19 mouse cellular contexts compared by ENCODE assay signal in the genomic region with DNA sequence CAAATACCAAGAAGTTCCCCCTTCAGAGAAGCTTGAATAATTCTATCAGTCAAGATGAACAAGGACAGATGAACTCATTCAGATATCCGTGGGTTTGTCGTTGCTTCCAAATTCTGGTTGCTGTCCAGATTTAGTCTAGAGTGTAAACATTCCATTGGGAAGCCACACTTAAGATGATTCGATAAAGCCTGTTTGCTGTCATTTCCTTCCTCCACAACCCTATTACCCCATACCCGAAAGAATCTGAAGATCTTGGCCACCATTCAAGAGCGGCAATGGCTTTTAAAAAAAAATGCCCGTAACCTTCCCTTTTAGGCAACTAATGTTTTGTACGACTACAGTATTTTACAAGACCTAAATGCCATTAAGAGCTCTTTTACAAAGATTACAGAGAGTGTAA. TPM values are rescaled to one million over a fixed set of nuclear protein-coding genes. Genes with fewer than 3 reads are reported as not detected.
A peak's percentile ranks its signal among the peaks of the same experiment; 100 is the strongest.
DNase-seq lines count a peak whose midpoint lies in the region; ATAC-seq and TF ChIP-seq lines count a peak whose summit lies in the region.
"Had no signal": no experiment of that assay in that cellular context is flagged by ENCODE, and none has a peak within 500 bp of the region (broad histone marks: within the 10 kb centered on the region; RNA-seq: fewer than 3 reads in every experiment).

No protein-coding gene starts in this region.

- 42% methylated on average over 7 of the region's 7 CpGs for WGBS in limb, embryonic 14.5 days
- WGBS in limb, embryonic 10.5 days = 91% methylated on average over 7 of the region's 7 CpGs
- WGBS in hindbrain, postnatal 0 days = 67% methylated on average over 7 of the region's 7 CpGs

- TF ChIP-seq CTCF in hindbrain, postnatal 0 days (IDR thresholded peaks at IDR 0.05; ENCODE audit: low read depth) = no peak

- H3K4me3 ChIP-seq in limb, embryonic 14.5 days (replicated peaks; ENCODE audit: low read length) = no peak overlapping the region
- H3K4me3 ChIP-seq in limb, embryonic 10.5 days = no peak overlapping the region
- no peak overlapping the region for H3K4me3 ChIP-seq in hindbrain, postnatal 0 days (ENCODE audit: low read length)
- H3K4me3 ChIP-seq: gastrocnemius, adult 2 months; heart, embryonic 12.5 days; limb, embryonic 12.5 days; midbrain, embryonic 12.5 days had no signal

- no peak for TF ChIP-seq POLR2A in limb, embryonic 14.5 days (IDR thresholded peaks at IDR 0.05; ENCODE audit: borderline replicate concordance, extremely low read depth, insufficient read depth, insufficient read length)

- H3K36me3 ChIP-seq in limb, embryonic 14.5 days (ENCODE audit: control insufficient read depth, insufficient read depth, low read length) = no peaks in the 10 kb centered on the region
- no peaks in the 10 kb centered on the region for H3K36me3 ChIP-seq in limb, embryonic 10.5 days
- H3K36me3 ChIP-seq in hindbrain, postnatal 0 days (ENCODE audit: insufficient read depth, low read length) = no peaks in the 10 kb centered on the region
- H3K36me3 ChIP-seq: heart, embryonic 12.5 days; limb, embryonic 12.5 days; midbrain, embryonic 12.5 days had no signal

- H3K27me3 ChIP-seq in limb, embryonic 14.5 days (ENCODE audit: control insufficient read depth, insufficient read depth, low read length) = no peaks in the 10 kb centered on the region
- no peaks in the 10 kb centered on the region for H3K27me3 ChIP-seq in limb, embryonic 10.5 days (ENCODE audit: low read depth, poor library complexity, severe bottlenecking)
- H3K27me3 ChIP-seq in hindbrain, postnatal 0 days (ENCODE audit: insufficient read depth, low read length) = no peaks in the 10 kb centered on the region
- H3K27me3 ChIP-seq: heart, embryonic 12.5 days; limb, embryonic 12.5 days; midbrain, embryonic 12.5 days had no signal

- no peak overlapping the region for H3K4me2 ChIP-seq in limb, embryonic 14.5 days (replicated peaks; ENCODE audit: low read depth, low read length, severe bottlenecking)
- no peak overlapping the region for H3K4me2 ChIP-seq in hindbrain, postnatal 0 days (ENCODE audit: low read depth, low read length)
- H3K4me2 ChIP-seq: heart, embryonic 12.5 days; limb, embryonic 12.5 days; midbrain, embryonic 12.5 days had no signal

- no peaks in the 10 kb centered on the region for H3K9me3 ChIP-seq in limb, embryonic 14.5 days (ENCODE audit: control insufficient read depth, low read length)
- no peaks in the 10 kb centered on the region for H3K9me3 ChIP-seq in limb, embryonic 10.5 days (replicated peaks)
- H3K9me3 ChIP-seq in hindbrain, postnatal 0 days (ENCODE audit: low read length) = no peaks in the 10 kb centered on the region
- H3K9me3 ChIP-seq: heart, embryonic 12.5 days; limb, embryonic 12.5 days; midbrain, embryonic 12.5 days had no signal

- H3K27ac ChIP-seq in limb, embryonic 14.5 days (replicated peaks; ENCODE audit: low read depth, low read length) = no peak overlapping the region
- H3K27ac ChIP-seq in limb, embryonic 10.5 days = no peak overlapping the region
- H3K27ac ChIP-seq in hindbrain, postnatal 0 days = no peak overlapping the region
- H3K27ac ChIP-seq: gastrocnemius, adult 2 months; limb, embryonic 12.5 days; midbrain, embryonic 12.5 days had no signal

- 0 out of 2 replicates have a peak, but pooled peaks cover 3% of the 10 kb centered on the region for H3K4me1 ChIP-seq in limb, embryonic 14.5 days (ENCODE audit: control insufficient read depth, insufficient read depth, low read length)
- no peaks in the 10 kb centered on the region for H3K4me1 ChIP-seq in limb, embryonic 10.5 days
- no peaks in the 10 kb centered on the region for H3K4me1 ChIP-seq in hindbrain, postnatal 0 days (ENCODE audit: insufficient read depth, low read length)
- H3K4me1 ChIP-seq: heart, embryonic 12.5 days; midbrain, embryonic 12.5 days had no signal

- DNase-seq in limb, embryonic 14.5 days (ENCODE audit: low spot score) = peak; percentile 5
- DNase-seq in limb, embryonic 10.5 days (ENCODE audit: low spot score) = no peak
- peak; percentile 71 for DNase-seq in Muller cell, postnatal 12 days (ENCODE audit: inconsistent ontology term)
- peak; percentile 9 for DNase-seq in fibroblast of lung, adult 2 months (ENCODE audit: low read depth)
- DNase-seq in lung, postnatal 36 days = peak; percentile 50
- no peak for DNase-seq in layer of hippocampus, postnatal 14 days (ENCODE audit: low spot score in 2 of 2)
- DNase-seq in spleen, postnatal 14 days (ENCODE audit: low spot score in 2 of 2) = no peak
- DNase-seq in hindbrain, postnatal 0 days (ENCODE audit: low spot score) = no peak
- DNase-seq: adrenal gland, postnatal 25 days; cerebellum, adult 9-10 months; embryo, embryonic 11 days; gastrocnemius, adult 2 months; kidney, postnatal 14 days; liver, postnatal 0 days; thymus, postnatal 36 days had no signal

- ATAC-seq in limb, embryonic 14.5 days (ENCODE audit: low FRiP score, low read depth) = no peak
- ATAC-seq in hindbrain, postnatal 0 days = no peak
- ATAC-seq: forebrain, embryonic 16.5 days; liver, postnatal 0 days had no signal

- no peak overlapping the region for H3K9ac ChIP-seq in limb, embryonic 14.5 days (ENCODE audit: low read depth, low read length, severe bottlenecking)
- H3K9ac ChIP-seq in hindbrain, postnatal 0 days (replicated peaks; ENCODE audit: low read length) = no peak overlapping the region
- H3K9ac ChIP-seq: heart, embryonic 12.5 days; limb, embryonic 12.5 days; liver, postnatal 0 days; midbrain, embryonic 12.5 days had no signal

RNA-seq across cellular contexts. Expression of gene Sgms2, which starts 31.0 kb away (rescaled TPM):
- 19.5 and 20.0 TPM in 2 replicates for polyA plus RNA-seq in limb, embryonic 14.5 days (2012; rRNA removed)
- 16.6 and 18.7 TPM in 2 replicates for polyA plus RNA-seq in limb, embryonic 14.5 days (2014; fragmentation: Nextera tagmentation; extraction: Ambion mirVana)
- polyA plus RNA-seq in limb, embryonic 10.5 days (2016; fragmentation: Nextera tagmentation; extraction: Ambion mirVana) = 1.2 and 1.3 TPM in 2 replicates
- total RNA-seq in layer of hippocampus, postnatal 14 days (2021) = 1 to 10 TPM; 4.3 to 6.0 TPM
- 2.8 and 3.9 TPM in 2 replicates for total RNA-seq in hindbrain, postnatal 0 days (2014; rRNA removed)
- 3.8 and 4.2 TPM in 2 replicates for polyA plus RNA-seq in hindbrain, postnatal 0 days (2015; fragmentation: Nextera tagmentation; extraction: Ambion mirVana)

RNA-seq across cellular contexts. Expression of gene Papss1, which starts 42.3 kb away (rescaled TPM):
- polyA plus RNA-seq in limb, embryonic 14.5 days (2012; rRNA removed) = 115 and 117 TPM in 2 replicates
- polyA plus RNA-seq in limb, embryonic 14.5 days (2014; fragmentation: Nextera tagmentation; extraction: Ambion mirVana) = 135 and 144 TPM in 2 replicates
- polyA plus RNA-seq in limb, embryonic 10.5 days (2016; fragmentation: Nextera tagmentation; extraction: Ambion mirVana) = 55.4 and 82.7 TPM in 2 replicates
- 10 to 100 TPM; 78.7 to 83.7 TPM for total RNA-seq in layer of hippocampus, postnatal 14 days (2021)
- total RNA-seq in hindbrain, postnatal 0 days (2014; rRNA removed) = 135 and 145 TPM in 2 replicates
- 117 and 119 TPM in 2 replicates for polyA plus RNA-seq in hindbrain, postnatal 0 days (2015; fragmentation: Nextera tagmentation; extraction: Ambion mirVana)

Comparison
In these comparisons a context has a peak if more than half of its experiments do, and no peak if none do; other contexts are left out.
1. DNase-seq: peak in limb, embryonic 14.5 days (single experiment), Muller cell, postnatal 12 days (single experiment), fibroblast of lung, adult 2 months (single experiment) and lung, postnatal 36 days (single experiment); none in limb, embryonic 10.5 days (single experiment), layer of hippocampus, postnatal 14 days (0 of 2), spleen, postnatal 14 days (0 of 2) and hindbrain, postnatal 0 days (single experiment).